Mouse (Mus musculus): ENCODE measurements around the gene Ncbp3. TPM values are rescaled to one million over a fixed set of nuclear protein-coding genes. Genes with fewer than 3 reads are reported as not detected.

Ncbp3 gene
- polyA plus RNA-seq, 1 experiment from 2014 or later = 11.1 TPM

- no peaks in the 10 kb centered on the region for H3K4me1 ChIP-seq (ENCODE audit: insufficient read depth, low read length)
- no peaks in the 10 kb centered on the region for H3K36me3 ChIP-seq (ENCODE audit: insufficient read depth, low read length)
- no peak overlapping the region for H3K4me3 ChIP-seq (ENCODE audit: low read length)
- no peaks in the 10 kb centered on the region for H3K27me3 ChIP-seq (ENCODE audit: insufficient read depth, low read length)
- ATAC-seq (ENCODE audit: low FRiP score, low TSS enrichment) = no peak
- no peak overlapping the region for H3K4me2 ChIP-seq (replicated peaks; ENCODE audit: low read depth, low read length)
- no peak overlapping the region for H3K9ac ChIP-seq (replicated peaks; ENCODE audit: low read length)
- no peaks in the 10 kb centered on the region for H3K9me3 ChIP-seq (ENCODE audit: low read length)
- H3K27ac ChIP-seq (ENCODE audit: low read length) = no peak overlapping the region
- WGBS = 70% methylated on average over 6 of the region's 6 CpGs
Observed at GRCm38 (mm10) chr11:73111414-73111813, 63.8 kb downstream of the Ncbp3 start.

DNA sequence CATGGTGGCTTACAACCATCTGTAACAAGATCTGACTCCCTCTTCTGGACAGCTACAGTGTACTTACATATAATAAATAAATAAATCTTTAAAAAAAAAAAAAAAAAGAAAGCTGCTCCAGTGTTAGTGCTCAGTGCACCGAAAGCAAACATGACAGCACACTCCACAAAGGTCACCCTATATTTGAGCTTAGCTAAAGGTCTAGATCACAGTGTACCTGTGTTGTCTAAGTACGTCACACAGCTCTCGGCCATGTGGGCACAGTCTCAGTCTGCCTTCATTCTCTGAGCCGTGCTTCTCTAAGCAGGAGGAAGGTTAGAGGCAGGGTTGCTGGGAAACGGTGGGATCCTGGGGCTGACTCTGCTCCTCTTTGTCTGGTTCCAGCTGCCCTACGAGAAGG is 78.9 kb downstream of the Ncbp3 start:
- Histone ChIP-seq H3K4me2 (replicated peaks; ENCODE audit: low read depth, low read length) (no peak overlapping the region), H3K27me3 (ENCODE audit: insufficient read depth, low read length) (no peaks in the 10 kb centered on the region), H3K9ac (replicated peaks; ENCODE audit: low read length) (no peak overlapping the region), H3K36me3 (ENCODE audit: insufficient read depth, low read length) (peaks cover 17% of the 10 kb centered on the region; the same call in 1 of the 2 replicates), H3K4me3 (ENCODE audit: low read length) (no peak overlapping the region), H3K9me3 (ENCODE audit: low read length) (no peaks in the 10 kb centered on the region), H3K4me1 (ENCODE audit: insufficient read depth, low read length) (no peaks in the 10 kb centered on the region), H3K27ac (ENCODE audit: low read length) (no peak overlapping the region)
- 95% methylated on average over 6 of the region's 6 CpGs for WGBS
- ATAC-seq (ENCODE audit: low FRiP score, low TSS enrichment) = no peak

DNA sequence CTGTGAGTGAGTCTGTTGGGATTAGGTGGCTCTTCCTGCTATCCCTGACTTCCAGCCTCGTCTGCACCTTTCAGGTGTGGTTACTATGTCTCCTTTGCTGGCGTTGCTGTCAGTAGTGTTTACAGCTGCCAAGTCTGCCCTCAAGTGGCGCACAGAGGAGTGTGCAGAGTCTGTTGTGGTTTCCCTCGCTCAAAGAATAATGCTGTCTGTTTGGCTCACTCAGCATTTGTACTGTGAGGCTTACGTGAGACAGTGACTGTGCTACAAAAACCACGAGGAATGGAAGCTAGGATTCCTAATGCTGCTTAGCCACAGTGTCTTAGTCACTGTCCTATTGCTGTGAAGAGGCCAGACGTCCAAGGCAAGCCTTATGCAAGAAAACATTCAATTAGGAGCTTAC is 83.4 kb downstream of the Ncbp3 start:
- peaks cover 18% of the 10 kb centered on the region for H3K4me1 ChIP-seq (ENCODE audit: insufficient read depth, low read length)
- no peaks in the 10 kb centered on the region for H3K9me3 ChIP-seq (ENCODE audit: low read length)
- ATAC-seq (ENCODE audit: low FRiP score, low TSS enrichment) = no peak
- H3K4me2 ChIP-seq (replicated peaks; ENCODE audit: low read depth, low read length) = no peak overlapping the region
- 78% methylated on average over 7 of the region's 7 CpGs for WGBS
- H3K27ac ChIP-seq (ENCODE audit: low read length) = no peak overlapping the region
- H3K4me3 ChIP-seq (ENCODE audit: low read length) = no peak overlapping the region
- H3K9ac ChIP-seq (replicated peaks; ENCODE audit: low read length) = no peak overlapping the region
- no peaks in the 10 kb centered on the region for H3K27me3 ChIP-seq (ENCODE audit: insufficient read depth, low read length)
- H3K36me3 ChIP-seq (ENCODE audit: insufficient read depth, low read length) = peaks cover 34% of the 10 kb centered on the region

GRCm38 (mm10) chr11:73132999-73133398 is 85.4 kb downstream of the Ncbp3 start:
- no peak overlapping the region for H3K9ac ChIP-seq (replicated peaks; ENCODE audit: low read length)
- H3K4me1 ChIP-seq (ENCODE audit: insufficient read depth, low read length) = peaks cover 32% of the 10 kb centered on the region
- ATAC-seq (ENCODE audit: low FRiP score, low TSS enrichment) = no peak
- 95% methylated on average over 6 of the region's 6 CpGs for WGBS
- no peak overlapping the region for H3K4me3 ChIP-seq (ENCODE audit: low read length)
- H3K36me3 ChIP-seq (ENCODE audit: insufficient read depth, low read length) = peaks cover 34% of the 10 kb centered on the region
- no peak overlapping the region for H3K4me2 ChIP-seq (replicated peaks; ENCODE audit: low read depth, low read length)
- no peaks in the 10 kb centered on the region for H3K27me3 ChIP-seq (ENCODE audit: insufficient read depth, low read length)
- H3K9me3 ChIP-seq (ENCODE audit: low read length) = no peaks in the 10 kb centered on the region
- no peak overlapping the region for H3K27ac ChIP-seq (ENCODE audit: low read length)

- no peaks in the 10 kb centered on the region for H3K27me3 ChIP-seq (ENCODE audit: insufficient read depth, low read length)
- 0 out of 2 replicates have a peak overlapping the region, but pooled peaks have one; percentile 3 for H3K9ac ChIP-seq (replicated peaks; ENCODE audit: low read length)
- 76% methylated on average over 5 of the region's 5 CpGs for WGBS
- ATAC-seq (ENCODE audit: low FRiP score, low TSS enrichment) = no peak
- no peak overlapping the region for H3K27ac ChIP-seq (ENCODE audit: low read length)
- peaks cover 34% of the 10 kb centered on the region for H3K36me3 ChIP-seq (ENCODE audit: insufficient read depth, low read length)
- H3K4me3 ChIP-seq (ENCODE audit: low read length) = no peak overlapping the region; the same call in 1 of the 2 replicates
- no peaks in the 10 kb centered on the region for H3K9me3 ChIP-seq (ENCODE audit: low read length)
- H3K4me2 ChIP-seq (replicated peaks; ENCODE audit: low read depth, low read length) = peak overlapping the region; percentile 26
- peaks cover 32% of the 10 kb centered on the region for H3K4me1 ChIP-seq (ENCODE audit: insufficient read depth, low read length)
Observed at GRCm38 (mm10) chr11:73134222-73134621, 86.6 kb downstream of the Ncbp3 start.

- Histone ChIP-seq H3K4me3 (ENCODE audit: low read length) (peak overlapping the region; percentile 91), H3K9me3 (ENCODE audit: low read length) (no peaks in the 10 kb centered on the region), H3K9ac (replicated peaks; ENCODE audit: low read length) (peak overlapping the region; percentile 70), H3K27me3 (ENCODE audit: insufficient read depth, low read length) (no peaks in the 10 kb centered on the region), H3K4me1 (ENCODE audit: insufficient read depth, low read length) (peaks cover 32% of the 10 kb centered on the region), H3K4me2 (replicated peaks; ENCODE audit: low read depth, low read length) (peak overlapping the region; percentile 67), H3K27ac (ENCODE audit: low read length) (no peak overlapping the region), H3K36me3 (ENCODE audit: insufficient read depth, low read length) (peaks cover 24% of the 10 kb centered on the region)
- 55% methylated on average over 6 of the region's 6 CpGs for WGBS
- ATAC-seq (ENCODE audit: low FRiP score, low TSS enrichment) = no peak
Observed at GRCm38 (mm10) chr11:73136587-73136986, 89.0 kb downstream of the Ncbp3 start.

DNA sequence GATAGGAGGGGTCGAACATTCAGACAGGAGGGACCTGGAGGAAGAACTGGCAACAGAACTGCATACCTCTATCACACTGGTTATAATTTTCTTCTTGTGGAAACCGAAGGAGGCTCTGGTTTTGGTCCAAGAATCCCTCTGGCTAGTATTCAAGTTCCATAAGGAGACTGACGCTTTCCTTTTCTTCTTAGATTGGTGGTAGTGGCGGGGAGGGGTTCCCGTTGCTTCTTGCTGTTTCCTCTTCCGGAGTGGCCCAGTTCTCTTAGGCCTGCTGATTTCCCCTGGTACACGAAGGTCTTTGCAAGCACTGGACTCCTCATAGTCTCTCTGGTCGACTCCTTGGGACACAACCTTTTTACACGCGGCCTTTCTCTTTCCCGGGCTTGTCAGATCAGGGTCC is 89.5 kb downstream of the Ncbp3 start:
- Histone ChIP-seq H3K27ac (ENCODE audit: low read length) (no peak overlapping the region), H3K9me3 (ENCODE audit: low read length) (no peaks in the 10 kb centered on the region), H3K27me3 (ENCODE audit: insufficient read depth, low read length) (no peaks in the 10 kb centered on the region), H3K4me2 (replicated peaks; ENCODE audit: low read depth, low read length) (peak overlapping the region; percentile 67), H3K4me3 (ENCODE audit: low read length) (peak overlapping the region; percentile 91), H3K9ac (replicated peaks; ENCODE audit: low read length) (peak overlapping the region; percentile 70), H3K36me3 (ENCODE audit: insufficient read depth, low read length) (peaks cover 24% of the 10 kb centered on the region), H3K4me1 (ENCODE audit: insufficient read depth, low read length) (peaks cover 32% of the 10 kb centered on the region)
- 0 out of 2 replicates have a peak, but pooled peaks have one; percentile 21 for ATAC-seq (ENCODE audit: low FRiP score, low TSS enrichment)
- WGBS = 22% methylated on average over 11 of the region's 11 CpGs

DNA sequence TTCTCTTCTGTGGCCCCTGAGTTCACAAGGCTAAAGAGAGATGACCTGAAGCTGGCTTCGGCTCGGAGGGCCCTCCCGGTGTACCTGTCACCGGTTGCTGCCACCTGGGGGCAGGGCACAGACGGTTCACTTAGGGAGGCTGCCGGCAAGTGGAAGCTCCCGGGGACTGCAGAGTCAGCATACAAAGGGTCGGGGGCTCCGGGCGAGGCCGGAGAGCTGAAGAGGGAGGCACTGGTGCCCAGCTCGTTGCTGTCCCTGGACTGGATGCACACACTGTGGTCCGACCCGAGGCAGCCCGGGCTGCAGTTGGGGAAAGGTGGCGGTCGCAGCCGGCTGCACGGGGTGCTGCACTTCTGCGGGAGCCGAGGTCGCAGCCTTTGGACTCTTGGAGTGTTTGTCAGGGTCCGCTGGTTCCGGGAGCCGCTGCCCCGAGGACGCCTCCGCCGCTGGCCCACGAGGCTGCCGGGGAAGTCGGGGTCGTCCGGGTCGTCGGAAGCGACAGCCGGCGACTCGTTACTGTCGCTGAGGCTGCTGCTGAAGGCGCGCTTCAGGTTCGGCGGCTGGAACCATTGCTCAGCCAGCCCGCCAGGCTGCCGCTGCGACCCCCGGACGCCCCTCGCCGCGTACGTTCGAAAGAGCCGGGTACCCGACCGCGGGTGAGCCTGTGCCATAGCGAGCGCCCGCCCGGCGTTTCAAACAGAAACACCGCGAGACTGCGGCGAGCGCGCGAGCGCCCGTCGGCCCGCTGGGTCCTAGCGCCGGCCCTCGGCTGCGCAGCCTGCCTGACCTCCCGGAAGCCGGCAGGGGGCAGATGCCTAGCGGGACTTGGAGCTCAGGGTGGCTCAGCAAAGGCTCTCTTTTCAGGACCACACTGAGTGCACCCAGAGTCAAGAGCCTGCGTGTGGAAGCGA is 90.3 kb downstream of the Ncbp3 start, which contains the start of gene Haspin:
TSS of gene Haspin (minus strand) at position 704 of the 911 bp plus-strand sequence.
- H3K4me2 ChIP-seq (replicated peaks; ENCODE audit: low read depth, low read length) = peak within 1 kb of the TSS; percentile 67
- H3K4me1 ChIP-seq (ENCODE audit: insufficient read depth, low read length) = peaks cover 32% of the 10 kb centered on the region
- H3K27ac ChIP-seq (ENCODE audit: low read length) = no peak within 1 kb of the TSS; the same call in none of the 2 replicates
- peak within 1 kb of the TSS; percentile 91 for H3K4me3 ChIP-seq (ENCODE audit: low read length)
- no peaks in the 10 kb centered on the region for H3K9me3 ChIP-seq (ENCODE audit: low read length)
- ATAC-seq (ENCODE audit: low FRiP score, low TSS enrichment) = peak; percentile 95
- H3K27me3 ChIP-seq (ENCODE audit: insufficient read depth, low read length) = no peaks in the 10 kb centered on the region
- peak within 1 kb of the TSS; percentile 70 for H3K9ac ChIP-seq (replicated peaks; ENCODE audit: low read length)
- WGBS = under 1% methylated on average over 81 of the region's 84 CpGs
- peaks cover 18% of the 10 kb centered on the region for H3K36me3 ChIP-seq (ENCODE audit: insufficient read depth, low read length)

Measured in kidney, embryonic 16.5 days (tissue).